Mouse (Mus musculus) C2C12 (cell line): ENCODE measurements around the gene Fbxo7. TPM values are rescaled to one million over a fixed set of nuclear protein-coding genes. Genes with fewer than 3 reads are reported as not detected.

Experiments used
- H3K27me3 ChIP-seq: one replicate; pipeline ENCODE4 v1.6.1; 2011; ENCODE audit not compliant: control insufficient read depth, insufficient read depth, insufficient read length
- H3K36me3 ChIP-seq: one replicate; pipeline ENCODE4 v1.6.1; 2011; ENCODE audit not compliant: control insufficient read depth, insufficient read depth
- H3K4me3 ChIP-seq: one replicate; pipeline ENCODE4 v1.5.1; 2011; ENCODE audit warnings: mild to moderate bottlenecking, control low read depth; ENCODE audit not compliant: poor library complexity, insufficient read depth, severe bottlenecking
- H3K79me2 ChIP-seq: one replicate; pipeline ENCODE4 v1.6.1; 2011; ENCODE audit not compliant: control insufficient read depth, insufficient read depth
- H3K79me3 ChIP-seq: one replicate; pipeline ENCODE4 v1.6.1; 2011; ENCODE audit warnings: low read depth, control low read depth
- H3ac ChIP-seq: one replicate; pipeline ENCODE3; 2011; ENCODE audit warnings: low read depth; ENCODE audit not compliant: control insufficient read depth, insufficient read length
- CEBPB ChIP-seq: IDR thresholded peaks from one replicate; pipeline ENCODE4 v1.6.1; 2011; ENCODE audit warnings: low read depth, mild to moderate bottlenecking, control low read depth, moderate library complexity
- CTCF ChIP-seq: IDR thresholded peaks from one replicate; pipeline ENCODE4 v1.5.1; 2011; ENCODE audit not compliant: control insufficient read depth, insufficient read depth, insufficient read length
- FOSL1 ChIP-seq: IDR thresholded peaks from one replicate; pipeline ENCODE4 v1.8.0; 2011; ENCODE audit warnings: mild to moderate bottlenecking, low read length; ENCODE audit not compliant: poor library complexity, insufficient read depth, severe bottlenecking
- MAX ChIP-seq: IDR thresholded peaks from one replicate; pipeline ENCODE4 v1.6.1; 2011; ENCODE audit warnings: mild to moderate bottlenecking, control low read depth
- MYOD1 ChIP-seq: IDR thresholded peaks from one replicate; pipeline ENCODE4 v1.6.1; 2011; ENCODE audit warnings: low read depth; ENCODE audit not compliant: control insufficient read depth, insufficient read length
- MYOG ChIP-seq: IDR thresholded peaks from one replicate; pipeline ENCODE4 v1.6.1; 2011; ENCODE audit not compliant: control insufficient read depth, insufficient read length; ENCODE audit errors: extremely low read depth
- USF1 ChIP-seq: IDR thresholded peaks from one replicate; pipeline ENCODE4 v1.6.1; 2011; ENCODE audit warnings: low read depth, mild to moderate bottlenecking, control low read depth, moderate library complexity
- polyA plus RNA-seq: library from polyadenylated mRNA; unstranded; fragments of >200 nt; fragmentation: generic; extraction: Trizol; gene quantifications from one replicate; pipeline ENCODE4 v1.2.1, GENCODE M21; 2012; ENCODE audit warnings: missing spikeins

The Fbxo7 gene
- polyA plus RNA-seq, 1 experiment: 7.7 TPM

DNA sequence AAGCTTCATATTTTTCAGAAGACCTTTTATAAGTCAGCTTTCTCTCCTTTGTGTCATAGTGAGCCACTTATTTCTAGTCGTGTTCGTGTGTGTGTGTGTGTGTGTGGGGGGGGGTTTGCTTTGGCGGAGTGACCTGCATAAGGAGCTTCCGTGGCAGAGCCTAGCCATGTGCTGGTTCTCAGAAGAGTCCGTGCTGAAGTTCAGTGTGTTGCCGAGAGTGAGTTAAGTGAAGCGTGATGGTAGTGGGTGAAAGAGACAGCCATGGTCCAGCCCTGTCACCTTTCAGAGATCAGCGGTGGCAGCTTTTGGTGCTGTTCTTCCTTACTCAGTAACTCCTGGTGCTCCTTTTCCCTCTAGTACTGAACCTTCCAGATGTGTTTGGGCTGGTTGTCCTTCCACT, 22.3 kb downstream of the Fbxo7 start:
- Histone ChIP-seq H3ac (no peak overlapping the region), H3K36me3 (peaks cover 19% of the 10 kb centered on the region), H3K79me2 (no peaks in the 10 kb centered on the region), H3K27me3 (no peaks in the 10 kb centered on the region), H3K4me3 (no peak overlapping the region), H3K79me3 (no peaks in the 10 kb centered on the region)
- TF ChIP-seq CTCF (no peak), MYOD1 (no peak), USF1 (no peak), MAX (no peak), CEBPB (no peak), MYOG (no peak), FOSL1 (no peak)

DNA sequence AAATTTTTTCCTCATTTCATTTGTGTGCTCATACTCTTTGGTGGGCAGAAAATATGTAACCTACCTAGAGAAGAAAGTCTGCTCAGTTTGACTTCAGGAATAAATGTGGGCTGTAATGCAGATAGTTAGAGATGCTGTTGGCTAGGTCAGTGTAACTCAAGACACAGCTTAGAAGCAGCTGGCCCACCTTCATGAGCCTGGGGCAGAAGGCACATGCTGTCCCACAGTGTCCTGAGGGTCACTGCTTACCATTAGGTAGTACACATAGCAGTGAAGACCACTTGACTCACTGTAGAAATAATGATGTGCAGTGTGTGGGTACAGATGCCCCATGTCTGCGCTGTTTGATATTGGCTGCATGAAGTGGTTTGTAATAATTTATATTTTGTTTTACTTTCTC, 24.6 kb downstream of the Fbxo7 start:
- Histone ChIP-seq H3K27me3 (no peaks in the 10 kb centered on the region), H3K36me3 (peaks cover 24% of the 10 kb centered on the region), H3K79me3 (no peaks in the 10 kb centered on the region), H3K4me3 (no peak overlapping the region), H3K79me2 (no peaks in the 10 kb centered on the region), H3ac (no peak overlapping the region)
- TF ChIP-seq MYOD1: no peak
- no peak for TF ChIP-seq MAX
- no peak for TF ChIP-seq MYOG
- TF ChIP-seq CTCF: no peak
- TF ChIP-seq USF1: no peak
- no peak for TF ChIP-seq CEBPB
- no peak for TF ChIP-seq FOSL1

DNA sequence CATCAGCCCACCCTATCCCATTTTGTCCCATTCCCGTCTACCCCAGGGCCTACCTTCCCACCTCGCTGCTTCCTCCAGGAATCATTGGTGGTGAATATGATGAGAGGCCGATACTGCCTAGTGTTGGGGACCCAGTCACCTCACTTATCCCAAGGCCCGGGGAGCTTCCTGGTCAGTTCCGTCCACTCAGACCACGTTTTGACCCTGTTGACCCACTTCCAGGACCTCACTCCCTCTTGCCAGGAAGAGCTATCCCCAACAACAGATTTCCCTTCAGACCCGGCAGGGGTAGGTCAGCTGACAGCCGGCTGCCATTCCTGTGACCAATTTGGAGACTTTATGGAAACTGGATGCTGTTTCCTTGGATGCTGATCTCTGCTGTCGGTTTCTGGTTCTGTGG, 26.0 kb downstream of the Fbxo7 start:
- no peaks in the 10 kb centered on the region for H3K79me2 ChIP-seq
- no peaks in the 10 kb centered on the region for H3K27me3 ChIP-seq
- H3K79me3 ChIP-seq: no peaks in the 10 kb centered on the region
- no peak overlapping the region for H3ac ChIP-seq
- TF ChIP-seq FOSL1 (no peak), USF1 (no peak), MYOG (no peak)
- H3K4me3 ChIP-seq: no peak overlapping the region
- H3K36me3 ChIP-seq: peaks cover 24% of the 10 kb centered on the region

DNA sequence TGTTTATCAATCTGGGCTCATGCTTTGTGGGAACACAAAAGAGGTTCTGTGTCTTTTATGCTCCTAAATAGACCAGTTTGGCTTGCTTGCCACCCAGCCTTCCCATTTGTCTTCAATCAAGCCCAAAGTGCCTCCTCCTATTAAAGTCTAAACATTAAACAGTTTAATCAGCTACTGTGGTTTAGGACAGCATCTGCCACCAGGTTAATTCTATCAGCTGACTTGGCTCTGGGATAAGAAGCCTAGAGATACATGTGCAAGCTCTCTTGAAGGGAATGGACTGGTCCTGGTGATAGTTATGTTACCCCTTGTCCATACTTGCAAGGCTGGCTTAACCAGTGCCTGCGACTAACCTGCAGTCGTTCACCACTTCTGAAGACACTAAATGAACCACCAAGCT, 28.8 kb downstream of the Fbxo7 start:
- TF ChIP-seq CEBPB: no peak
- TF ChIP-seq MAX: no peak
- TF ChIP-seq CTCF: no peak
- TF ChIP-seq MYOD1: no peak
- TF ChIP-seq FOSL1: no peak
- TF ChIP-seq USF1: no peak
- TF ChIP-seq MYOG: no peak
- no peaks in the 10 kb centered on the region for H3K79me2 ChIP-seq
- H3K4me3 ChIP-seq: no peak overlapping the region
- H3K79me3 ChIP-seq: no peaks in the 10 kb centered on the region
- H3K36me3 ChIP-seq: peaks cover 17% of the 10 kb centered on the region
- H3K27me3 ChIP-seq: no peaks in the 10 kb centered on the region
- no peak overlapping the region for H3ac ChIP-seq

DNA sequence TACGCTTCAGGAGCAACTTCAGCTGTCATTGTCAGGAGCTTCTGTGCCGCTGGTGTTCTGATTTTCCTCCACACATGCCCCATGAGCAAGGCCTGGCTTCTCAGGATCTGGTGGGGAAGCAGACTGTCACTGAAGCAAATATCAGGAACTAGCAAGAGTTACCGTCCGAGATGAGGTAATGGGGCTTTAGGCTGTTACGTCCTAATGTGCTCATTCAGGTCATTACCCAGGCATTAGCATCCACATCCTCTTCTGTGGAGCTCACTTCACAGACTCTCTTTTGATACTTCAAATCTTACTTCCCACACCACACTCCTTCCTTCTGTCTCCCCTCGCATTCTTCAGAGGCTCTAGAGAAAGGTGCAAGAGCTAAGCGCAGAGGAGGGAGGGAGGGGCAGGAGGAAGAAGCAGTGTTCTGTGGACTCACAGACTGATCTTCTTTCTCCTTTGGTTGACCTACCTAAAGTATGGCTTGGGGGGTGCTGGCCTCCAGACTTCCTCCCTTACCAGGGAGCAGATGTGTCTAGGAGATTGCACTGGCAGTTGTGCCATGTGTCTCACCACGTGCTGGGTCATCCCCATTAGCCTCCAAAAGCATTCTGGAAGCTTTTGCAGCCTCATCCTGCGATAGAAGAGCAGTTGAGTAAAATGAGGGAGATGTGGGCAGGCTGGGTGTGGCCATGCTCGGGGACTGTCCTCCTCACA, 31.2 kb downstream of the Fbxo7 start:
- no peak overlapping the region for H3K4me3 ChIP-seq
- no peaks in the 10 kb centered on the region for H3K79me3 ChIP-seq
- H3K27me3 ChIP-seq: no peaks in the 10 kb centered on the region
- H3ac ChIP-seq: no peak overlapping the region
- H3K36me3 ChIP-seq: peaks cover 10% of the 10 kb centered on the region
- H3K79me2 ChIP-seq: no peaks in the 10 kb centered on the region
- TF ChIP-seq MYOD1: no peak
- no peak for TF ChIP-seq USF1
- no peak for TF ChIP-seq FOSL1
- TF ChIP-seq MAX: no peak
- TF ChIP-seq MYOG: no peak
- no peak for TF ChIP-seq CTCF
- no peak for TF ChIP-seq CEBPB
